Mouse (Mus musculus) lung, postnatal 10 days (tissue): Measurements from ENCODE around the gene Gdf11.

ENCODE experiments used
- DNase-seq: peaks from one replicate; pipeline ENCODE4 v3.0.0; 2021

Gdf11 gene

GRCm38 (mm10) chr10:128890383-128891295 is 879 bp downstream of the Gdf11 start:
- DNase-seq = peak; percentile 25

- no peak for DNase-seq
These were observed 1.7 kb downstream of the Gdf11 start for GRCm38 (mm10) chr10:128889846-128890245.

- no peak for DNase-seq
These were observed 2.3 kb downstream of the Gdf11 start for GRCm38 (mm10) chr10:128888941-128889827.

GRCm38 (mm10) chr10:128882067-128882466 is 9.5 kb downstream of the Gdf11 start:
- DNase-seq = no peak

- no peak for DNase-seq
These were observed 12.7 kb downstream of the Gdf11 start for GRCm38 (mm10) chr10:128878811-128879210.

GRCm38 (mm10) chr10:128878291-128878690 is 13.2 kb downstream of the Gdf11 start:
- DNase-seq = no peak

- DNase-seq = no peak
These were observed 21.2 kb downstream of the Gdf11 start for GRCm38 (mm10) chr10:128870341-128870740.

- DNase-seq = no peak
These were observed 25.0 kb downstream of the Gdf11 start for GRCm38 (mm10) chr10:128866518-128866917.

- no peak for DNase-seq
These were observed 25.5 kb downstream of the Gdf11 start for GRCm38 (mm10) chr10:128866042-128866441.

GRCm38 (mm10) chr10:128861176-128861575 is 30.3 kb downstream of the Gdf11 start:
- no peak for DNase-seq

GRCm38 (mm10) chr10:128850339-128850738 is 41.2 kb downstream of the Gdf11 start:
- DNase-seq = no peak

GRCm38 (mm10) chr10:128848426-128848825 is 43.1 kb downstream of the Gdf11 start:
- DNase-seq = no peak

- no peak for DNase-seq
These were observed 44.9 kb downstream of the Gdf11 start for GRCm38 (mm10) chr10:128846664-128847063.

GRCm38 (mm10) chr10:128845516-128845915 is 46.0 kb downstream of the Gdf11 start:
- DNase-seq = peak; percentile 24

GRCm38 (mm10) chr10:128843260-128843659 is 48.3 kb downstream of the Gdf11 start:
- DNase-seq = no peak

- no peak for DNase-seq
These were observed 50.9 kb downstream of the Gdf11 start for GRCm38 (mm10) chr10:128840612-128841011.

- no peak for DNase-seq
These were observed 52.1 kb downstream of the Gdf11 start for GRCm38 (mm10) chr10:128839434-128839833.

GRCm38 (mm10) chr10:128837400-128837799 is 54.1 kb downstream of the Gdf11 start:
- no peak for DNase-seq
